Mouse (Mus musculus): ENCODE data around the gene Trpv1.

DNA sequence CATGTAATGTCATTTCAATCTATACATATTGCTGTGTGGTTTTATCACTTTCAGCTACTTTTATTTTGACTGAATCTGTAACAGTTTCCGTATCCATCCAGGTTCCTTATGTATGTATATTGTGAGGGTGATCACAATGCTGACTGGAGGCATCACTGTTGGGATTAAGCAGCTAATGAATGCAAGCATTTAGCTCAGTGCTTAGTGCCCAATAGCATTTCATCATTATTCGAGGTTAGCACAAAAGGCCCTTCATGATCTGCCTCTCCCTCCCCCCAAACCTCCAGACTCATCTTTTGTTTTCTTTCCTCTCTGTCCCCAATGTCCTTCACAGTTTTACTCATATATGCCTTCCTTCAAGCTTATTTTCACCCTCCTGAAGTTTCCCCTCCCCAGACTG is 69.0 kb downstream of the Trpv1 start:
- no peak for TF ChIP-seq POLR2A (IDR thresholded peaks at IDR 0.05; ENCODE audit: borderline replicate concordance, low read depth, low read length)
- TF ChIP-seq CTCF (IDR thresholded peaks at IDR 0.05; ENCODE audit: low read depth, low read length): no peak
